Mouse (Mus musculus) heart, embryonic 14.5 days (tissue): ENCODE measurements around the gene Spata25. TPM values are rescaled to one million over a fixed set of nuclear protein-coding genes. Genes with fewer than 3 reads are reported as not detected.

Experiments used
- ATAC-seq: fragments of 200-750 bp; cut with Nextera tagmentation; 2 replicates; pipeline ENCODE4 v1.8.0; 2017; ENCODE audit warnings: low read depth, moderate TSS enrichment; ENCODE audit not compliant: insufficient number of reproducible peaks, insufficient read depth, low FRiP score
- H3K27ac ChIP-seq, 2 experiments: fragments of 200-500 bp in 1 of 2; fragments of 300-500 bp in 1 of 2; sonication (generic) in 1 of 2; replicated peaks in 1 of 2; 2 replicates each; pipeline ENCODE4 v1.5.1; 2012 to 2014; ENCODE audit warnings: low read depth in 2 of 2, low read length in 2 of 2, control low read depth in 1 of 2, mild to moderate bottlenecking in 1 of 2, mixed read lengths in 1 of 2; ENCODE audit not compliant: control insufficient read depth in 1 of 2, insufficient read depth in 1 of 2
- H3K27me3 ChIP-seq: fragments of 300-500 bp; sonication (generic); 2 replicates; pipeline ENCODE4 v1.6.1; 2014; ENCODE audit warnings: mild to moderate bottlenecking, low read length, control low read depth; ENCODE audit not compliant: control insufficient read depth, insufficient read depth
- H3K36me3 ChIP-seq: fragments of 300-500 bp; sonication (generic); 2 replicates; pipeline ENCODE4 v1.6.1; 2014; ENCODE audit warnings: mild to moderate bottlenecking, control low read depth, low read length, mixed read lengths; ENCODE audit not compliant: control insufficient read depth, insufficient read depth
- H3K4me1 ChIP-seq, 2 experiments: fragments of 200-500 bp in 1 of 2; fragments of 300-500 bp in 1 of 2; sonication (generic) in 1 of 2; 2 replicates each; pipeline ENCODE4 v1.6.1; 2012 to 2014; ENCODE audit warnings: low read length in 2 of 2, control low read depth in 1 of 2, mixed read lengths in 1 of 2; ENCODE audit not compliant: control insufficient read depth in 2 of 2, insufficient read depth in 2 of 2
- H3K4me2 ChIP-seq: fragments of 300-500 bp; sonication (generic); 2 replicates; pipeline ENCODE4 v1.6.1; 2014; ENCODE audit warnings: mild to moderate bottlenecking, low read length
- H3K4me3 ChIP-seq, 2 experiments: fragments of 200-500 bp in 1 of 2; fragments of 300-500 bp in 1 of 2; sonication (generic) in 1 of 2; 2 replicates each; pipeline ENCODE4 v1.5.1; 2012 to 2014; ENCODE audit warnings: low read length in 2 of 2, mild to moderate bottlenecking in 2 of 2, control low read depth in 1 of 2, low read depth in 1 of 2, moderate library complexity in 1 of 2; ENCODE audit not compliant: control insufficient read depth in 1 of 2, insufficient read depth in 1 of 2
- H3K9ac ChIP-seq: fragments of 300-500 bp; sonication (generic); 2 replicates; pipeline ENCODE4 v1.6.1; 2014; ENCODE audit warnings: mild to moderate bottlenecking, low read length
- H3K9me3 ChIP-seq: fragments of 300-500 bp; sonication (generic); 2 replicates; pipeline ENCODE4 v1.6.1; 2016; ENCODE audit warnings: low read length, control low read depth; ENCODE audit not compliant: control insufficient read depth
- WGBS: fragments of 180-500 bp; shearing (Covaris S2); extraction: QIAGEN DNeasy Blood & Tissue Kit; methylation state at CpG from one replicate; pipeline ENCODE4 v1.1.7; 2014; 5-methylcytosine and 5-hydroxymethylcytosine counted together
- polyA plus RNA-seq: library from polyadenylated mRNA; unstranded; fragments of >200 nt; fragmentation: Nextera tagmentation; extraction: Ambion mirVana; gene quantifications from 2 replicates; pipeline ENCODE4 v1.2.1, GENCODE M21; 2014

The Spata25 gene
- polyA plus RNA-seq, 1 experiment from 2014 or later, result not detected

DNA sequence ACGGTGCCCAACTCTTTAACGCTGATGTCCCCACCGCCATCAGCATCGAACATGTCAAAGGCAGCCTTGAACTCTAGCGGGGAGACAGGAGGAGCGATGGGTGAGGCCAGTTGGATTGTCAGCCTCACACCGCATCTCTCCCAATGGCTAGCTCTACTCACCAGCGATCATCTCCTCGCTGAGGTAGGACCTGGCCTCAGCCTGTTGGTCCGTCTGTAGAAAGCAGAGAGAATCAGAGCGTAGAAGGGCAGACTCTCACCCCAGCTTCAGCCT, 50.4 kb downstream of the Spata25 start:
- Histone ChIP-seq H3K9ac (no peak overlapping the region), H3K9me3 (no peaks in the 10 kb centered on the region), H3K36me3 (peaks cover 9% of the 10 kb centered on the region), H3K27ac (no peak overlapping the region), H3K4me2 (no peak overlapping the region), H3K4me3 (no peak overlapping the region), H3K4me1 (no peaks in the 10 kb centered on the region; a peak in 1 of 4 replicates), H3K27me3 (0 out of 2 replicates have a peak, but pooled peaks cover 5% of the 10 kb centered on the region)
- WGBS, result 90% methylated on average over 11 of the region's 11 CpGs
- no peak for ATAC-seq

- Histone ChIP-seq H3K9me3 (no peaks in the 10 kb centered on the region), H3K27me3 (0 out of 2 replicates have a peak, but pooled peaks cover 5% of the 10 kb centered on the region), H3K27ac (no peak overlapping the region), H3K36me3 (peaks cover 15% of the 10 kb centered on the region), H3K9ac (no peak overlapping the region), H3K4me1 (no peaks in the 10 kb centered on the region; a peak in 1 of 4 replicates), H3K4me2 (no peak overlapping the region), H3K4me3 (no peak overlapping the region)
- 78% methylated on average over 30 of the region's 30 CpGs for WGBS
- no peak for ATAC-seq
Measured at GRCm38 (mm10) chr2:164777246-164778014, 50.9 kb downstream of the Spata25 start.

DNA sequence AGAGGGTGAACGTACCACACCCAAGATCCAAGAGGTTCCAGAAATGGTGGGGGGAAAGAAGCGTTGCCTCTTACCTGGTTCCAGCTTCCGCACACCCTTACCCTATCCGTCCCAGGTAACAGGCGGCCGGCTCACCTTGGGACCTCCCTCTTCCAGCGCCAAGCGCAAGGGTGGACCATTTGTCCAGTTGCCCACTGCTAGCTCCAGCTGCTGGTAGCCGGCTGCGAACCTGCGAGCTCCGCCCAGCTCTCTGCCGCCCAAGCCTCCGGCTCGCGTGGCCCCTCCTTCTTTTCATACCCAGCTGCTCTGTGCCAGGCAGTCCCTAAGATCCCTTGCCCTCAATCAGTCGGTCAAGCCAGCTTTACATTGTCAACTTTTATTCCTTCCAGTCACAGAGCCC, 51.5 kb downstream of the Spata25 start:
- no peaks in the 10 kb centered on the region for H3K9me3 ChIP-seq
- no peak overlapping the region for H3K4me2 ChIP-seq
- ATAC-seq, result no peak
- H3K27me3 ChIP-seq, result 0 out of 2 replicates have a peak, but pooled peaks cover 5% of the 10 kb centered on the region
- H3K4me1 ChIP-seq, result peaks cover 5 to 6% of the 10 kb centered on the region in 2 experiments; a peak in 3 of 4 replicates
- peaks cover 21% of the 10 kb centered on the region for H3K36me3 ChIP-seq
- H3K9ac ChIP-seq, result no peak overlapping the region
- no peak overlapping the region for H3K27ac ChIP-seq
- 55% methylated on average over 17 of the region's 17 CpGs for WGBS
- no peak overlapping the region for H3K4me3 ChIP-seq

Other genes with a start within 250 kb of the Spata25 start
- gene Wfdc6a, start 243.1 kb downstream of the Spata25 start, polyA plus RNA-seq, result 0.35 and 0.43 TPM in 2 replicates
- gene Eppin, start 234.9 kb downstream of the Spata25 start, polyA plus RNA-seq, result not detected in 2 replicates
- gene Wfdc6b, start 215.0 kb downstream of the Spata25 start, polyA plus RNA-seq, result not detected in 2 replicates
- not detected in 2 replicates for gene Wfdc8, start 214.9 kb downstream of the Spata25 start, polyA plus RNA-seq
- gene Wfdc16, start 189.7 kb downstream of the Spata25 start, polyA plus RNA-seq, result not detected in 2 replicates
- gene Wfdc10, start 172.5 kb downstream of the Spata25 start, polyA plus RNA-seq, result not detected in 2 replicates
- not detected in 2 replicates for gene Wfdc9, start 172.0 kb downstream of the Spata25 start, polyA plus RNA-seq
- not detected in 2 replicates for gene Wfdc11, start 154.4 kb downstream of the Spata25 start, polyA plus RNA-seq
- gene Wfdc13, start 143.4 kb downstream of the Spata25 start, polyA plus RNA-seq, result 0.19 TPM in 1 of 2 replicates, not detected in the other
- not detected in 2 replicates for gene Spint4, start 130.0 kb downstream of the Spata25 start, polyA plus RNA-seq
- gene Spint5, start 113.2 kb downstream of the Spata25 start, polyA plus RNA-seq, result not detected in 2 replicates
- gene Wfdc3, start 82.6 kb downstream of the Spata25 start, polyA plus RNA-seq, result 0.51 and 0.65 TPM in 2 replicates
- gene Dnttip1, start 82.6 kb downstream of the Spata25 start, polyA plus RNA-seq, result 51.1 and 53.8 TPM in 2 replicates
- gene Ube2c, start 58.6 kb downstream of the Spata25 start, polyA plus RNA-seq, result 349 and 388 TPM in 2 replicates
- gene Tnnc2, start 48.6 kb downstream of the Spata25 start, polyA plus RNA-seq, result 0.59 and 1.7 TPM in 2 replicates
- 37.2 and 38.0 TPM in 2 replicates for gene Snx21, start 42.7 kb downstream of the Spata25 start, polyA plus RNA-seq
- gene Acot8, start 23.7 kb downstream of the Spata25 start, polyA plus RNA-seq, result 12.7 and 13.9 TPM in 2 replicates
- 5.4 and 5.9 TPM in 2 replicates for gene Zswim3, start 23.4 kb downstream of the Spata25 start, polyA plus RNA-seq
- 8.6 TPM in 2 replicates for gene Zswim1, start 5.9 kb downstream of the Spata25 start, polyA plus RNA-seq
- 178 TPM in 2 replicates for gene Ctsa, start 4.3 kb upstream of the Spata25 start, polyA plus RNA-seq
- gene Neurl2, start 4.9 kb upstream of the Spata25 start, polyA plus RNA-seq, result 54.6 and 55.1 TPM in 2 replicates
- gene Pltp, start 29.2 kb upstream of the Spata25 start, polyA plus RNA-seq, result 9.6 and 10.4 TPM in 2 replicates
- gene Pcif1, start 50.8 kb upstream of the Spata25 start, polyA plus RNA-seq, result 58.0 and 58.8 TPM in 2 replicates
- 6.8 and 6.9 TPM in 2 replicates for gene Zfp335, start 83.2 kb upstream of the Spata25 start, polyA plus RNA-seq
- gene Mmp9, start 112.2 kb upstream of the Spata25 start, polyA plus RNA-seq, result 0.09 TPM in 1 of 2 replicates, not detected in the other
- 0.62 and 0.71 TPM in 2 replicates for gene Slc12a5, start 132.3 kb upstream of the Spata25 start, polyA plus RNA-seq
- 34.1 and 35.7 TPM in 2 replicates for gene Ncoa5, start 206.3 kb upstream of the Spata25 start, polyA plus RNA-seq
- 5.8 and 8.6 TPM in 2 replicates for gene Cd40, start 227.1 kb upstream of the Spata25 start, polyA plus RNA-seq